Mouse (Mus musculus) common myeloid progenitor, adult 5-6 weeks (primary cell): ENCODE measurements around the gene Tmem127. TPM values are rescaled to one million over a fixed set of nuclear protein-coding genes. Genes with fewer than 3 reads are reported as not detected.
"Not testable (repeated sequence)": the region's sequence is repeated elsewhere in the genome, so short reads cannot be mapped to it uniquely, and the experiment has no call there.

Source experiments
- ATAC-seq: replicated peaks from 2 replicates; pipeline ENCODE4 v1.8.0; 2016; ENCODE audit warnings: low read depth, mild to moderate bottlenecking, moderate TSS enrichment, inconsistent platforms; ENCODE audit not compliant: poor library complexity, severe bottlenecking
- total RNA-seq: library from RNA; stranded (forward); fragments of 200-1000, 187-1606 nt; gene quantifications from 2 replicates; pipeline ENCODE4 v1.2.3, GENCODE M21; 2017

Tmem127 gene
- total RNA-seq, 1 experiment from 2014 or later, result 22.2 TPM

DNA sequence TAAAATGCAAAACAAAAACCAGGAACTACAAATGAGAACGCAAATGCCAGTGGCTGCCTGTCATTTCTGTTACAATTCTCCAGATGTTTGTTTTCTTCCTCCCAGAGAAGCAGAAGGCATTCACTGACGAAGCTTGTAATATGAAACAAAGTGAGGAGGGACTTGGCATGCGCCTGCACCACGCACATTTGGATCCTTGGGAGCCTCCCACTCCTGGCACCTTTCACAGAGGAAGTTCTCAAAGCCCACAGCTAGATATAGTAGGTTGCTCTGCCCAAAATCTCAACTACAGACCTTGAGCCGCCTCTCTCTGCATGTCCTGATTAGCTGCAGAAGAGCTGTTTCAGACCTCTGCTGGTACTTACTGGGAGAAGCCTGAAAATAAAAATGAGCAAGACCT is 11.6 kb downstream of the Tmem127 start:
- no peak for ATAC-seq

GRCm38 (mm10) chr2:127262480-127262879 is 14.8 kb downstream of the Tmem127 start:
- ATAC-seq, result no peak

GRCm38 (mm10) chr2:127267854-127268253 is 20.1 kb downstream of the Tmem127 start:
- ATAC-seq, result no peak

- peak; percentile 96 for ATAC-seq
Measured at GRCm38 (mm10) chr2:127269491-127270299, 22.0 kb downstream of the Tmem127 start, which contains the start of gene Stard7. Gene Stard7 (plus strand): TSS chr2:127270218.

GRCm38 (mm10) chr2:127270300-127271041 is 22.8 kb downstream of the Tmem127 start:
- peak; percentile 68 for ATAC-seq

- ATAC-seq, result no peak
Measured at GRCm38 (mm10) chr2:127271042-127271515, 23.4 kb downstream of the Tmem127 start.

GRCm38 (mm10) chr2:127272049-127272448 is 24.3 kb downstream of the Tmem127 start:
- ATAC-seq, result not testable (repeated sequence)

- ATAC-seq, result no peak
Measured at GRCm38 (mm10) chr2:127272806-127273205, 25.1 kb downstream of the Tmem127 start.

DNA sequence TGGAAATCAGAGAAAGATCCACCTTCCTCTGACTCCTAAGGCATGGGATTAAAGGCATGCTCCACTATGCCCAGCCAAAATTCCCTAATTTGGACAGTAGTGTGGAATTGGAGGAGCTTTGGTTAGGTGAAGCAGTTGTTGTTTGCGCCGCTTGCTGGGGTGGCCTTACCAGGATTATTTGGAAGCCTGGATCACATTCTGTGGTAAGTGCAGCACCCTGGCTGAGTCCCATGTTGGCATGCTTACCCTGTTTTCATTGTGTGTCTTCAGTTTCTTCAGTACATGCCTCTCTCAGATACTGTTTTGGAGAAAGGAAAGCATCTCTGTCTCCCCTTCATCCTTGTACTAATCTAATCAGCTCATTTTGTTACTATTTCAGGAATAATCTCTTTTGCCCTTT is 26.9 kb downstream of the Tmem127 start:
- no peak for ATAC-seq

GRCm38 (mm10) chr2:127275551-127276320 is 28.0 kb downstream of the Tmem127 start:
- ATAC-seq, result no peak

DNA sequence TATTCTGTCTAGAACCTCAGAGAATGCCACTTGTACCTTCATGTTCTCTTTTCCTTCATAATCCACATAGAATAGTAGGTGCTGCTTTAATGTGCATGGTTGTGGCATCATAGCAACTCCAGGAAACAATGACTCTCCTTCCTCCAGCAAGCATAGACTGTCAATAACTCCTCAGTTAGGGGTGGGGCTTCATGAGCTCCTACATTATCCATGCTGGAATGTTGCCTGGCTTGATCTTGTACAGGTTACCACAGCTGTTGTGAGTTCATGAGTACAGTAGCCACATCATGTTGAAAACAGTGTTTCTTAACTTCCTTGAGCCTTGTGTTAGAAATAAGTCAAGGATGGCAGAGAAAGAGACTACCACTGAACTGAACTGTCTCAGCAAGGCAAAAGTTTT is 30.5 kb downstream of the Tmem127 start:
- no peak for ATAC-seq

GRCm38 (mm10) chr2:127292250-127292649 is 44.5 kb downstream of the Tmem127 start:
- no peak for ATAC-seq

DNA sequence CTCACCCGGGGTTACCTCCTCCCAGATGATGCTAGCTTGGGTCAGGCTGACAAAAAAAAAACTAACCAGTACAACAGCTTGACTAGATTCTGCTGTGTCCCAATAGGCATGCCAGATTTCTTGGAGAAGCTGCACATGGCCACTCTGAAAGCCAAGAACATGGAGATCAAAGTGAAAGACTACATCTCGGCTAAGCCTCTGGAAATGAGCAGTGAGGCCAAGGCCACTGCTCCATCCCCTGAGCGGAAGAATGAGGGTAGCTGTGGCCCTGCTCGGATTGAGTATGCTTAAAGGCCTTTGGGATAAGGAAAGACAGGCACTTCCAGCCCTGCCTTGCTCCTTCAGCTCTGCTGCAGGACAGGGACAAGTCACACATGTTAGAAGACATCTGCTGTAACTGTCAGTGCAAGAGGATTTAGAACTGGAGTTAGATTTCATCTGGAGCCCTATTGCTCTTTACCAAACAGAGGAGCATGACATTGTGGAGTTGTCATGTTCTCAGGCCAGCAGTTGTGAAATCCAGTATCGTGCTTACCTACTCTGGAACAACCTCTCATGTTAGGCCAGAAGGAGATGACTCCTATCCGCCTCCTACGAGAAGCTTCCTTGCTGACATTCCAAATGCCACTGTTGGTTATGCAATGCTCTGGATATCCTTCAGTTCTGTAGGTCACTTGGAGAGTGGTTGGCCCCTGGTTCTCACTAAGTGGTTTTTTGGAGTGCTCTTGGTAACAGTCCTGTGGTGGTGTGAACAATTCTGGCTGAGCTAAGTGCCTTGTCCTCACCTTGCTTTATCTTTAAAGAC is 49.5 kb downstream of the Tmem127 start:
- ATAC-seq, result no peak

DNA sequence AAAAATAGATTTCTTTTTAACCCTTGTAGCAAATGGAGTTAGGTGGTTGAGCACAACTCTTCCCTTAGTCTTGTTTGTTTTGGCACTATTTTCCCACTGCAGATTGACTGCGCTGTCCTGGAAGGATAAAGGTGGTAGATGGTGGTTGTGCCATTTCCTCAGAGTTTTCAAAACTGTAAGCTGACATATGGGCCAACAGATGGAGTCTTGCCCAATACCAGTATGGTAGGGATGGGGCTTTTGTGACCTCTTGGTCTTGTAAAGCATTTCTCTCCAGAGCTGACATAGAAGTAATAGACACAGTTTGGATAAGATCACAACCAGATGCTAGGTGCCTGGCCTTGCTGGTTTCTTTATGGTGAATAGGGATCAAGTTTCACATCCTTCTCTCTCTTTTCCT is 50.3 kb downstream of the Tmem127 start:
- ATAC-seq, result no peak

DNA sequence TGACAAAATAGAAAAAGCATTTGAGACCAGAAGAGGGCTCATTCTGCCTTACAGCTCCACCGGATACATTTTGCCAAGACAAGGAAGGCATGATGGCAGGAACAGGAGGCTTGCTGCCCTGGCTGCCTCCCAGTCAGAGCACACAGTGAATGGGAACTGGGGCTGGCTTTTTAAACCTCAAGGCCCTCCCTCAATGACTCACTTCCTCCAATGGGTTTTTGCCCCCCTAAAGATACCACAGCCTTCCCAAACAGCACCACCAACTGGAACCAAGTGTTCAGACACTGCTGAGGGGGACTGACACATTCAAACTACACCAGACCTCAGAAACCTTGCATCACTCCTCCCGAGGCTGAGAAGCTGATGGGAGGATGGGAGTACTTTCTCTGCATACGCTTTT is 53.0 kb downstream of the Tmem127 start:
- peak; percentile 64 for ATAC-seq

DNA sequence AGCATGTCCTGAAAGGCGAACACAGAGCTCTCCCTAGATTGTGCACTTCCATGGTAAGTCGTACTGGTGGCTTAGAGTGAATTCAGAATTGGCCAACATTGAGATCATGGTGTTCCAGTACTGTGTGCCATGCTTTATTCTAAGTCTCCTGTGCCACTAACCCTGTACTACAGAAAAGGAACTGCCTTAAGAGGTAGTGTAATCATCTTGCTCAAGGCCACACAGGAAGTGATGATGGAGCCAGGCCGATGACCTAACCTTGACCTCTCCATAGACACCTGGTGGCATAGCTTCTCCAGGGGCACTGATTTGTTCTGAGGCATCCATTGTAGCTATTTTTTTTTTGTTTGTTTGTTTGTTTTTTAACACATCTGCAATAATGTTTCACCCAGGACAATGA is 54.2 kb downstream of the Tmem127 start:
- ATAC-seq, result no peak

- ATAC-seq, result not testable (repeated sequence)
Measured at GRCm38 (mm10) chr2:127304192-127304591, 56.5 kb downstream of the Tmem127 start.

GRCm38 (mm10) chr2:127304609-127305210 is 57.0 kb downstream of the Tmem127 start:
- peak; percentile 43 for ATAC-seq

GRCm38 (mm10) chr2:127306123-127306522 is 58.4 kb downstream of the Tmem127 start:
- ATAC-seq, result no peak
